Mouse (Mus musculus): ENCODE measurements around the gene Slc22a17. TPM values are rescaled to one million over a fixed set of nuclear protein-coding genes. Genes with fewer than 3 reads are reported as not detected.

Slc22a17 gene
- polyA plus RNA-seq, 1 experiment, result 29.0 TPM

DNA sequence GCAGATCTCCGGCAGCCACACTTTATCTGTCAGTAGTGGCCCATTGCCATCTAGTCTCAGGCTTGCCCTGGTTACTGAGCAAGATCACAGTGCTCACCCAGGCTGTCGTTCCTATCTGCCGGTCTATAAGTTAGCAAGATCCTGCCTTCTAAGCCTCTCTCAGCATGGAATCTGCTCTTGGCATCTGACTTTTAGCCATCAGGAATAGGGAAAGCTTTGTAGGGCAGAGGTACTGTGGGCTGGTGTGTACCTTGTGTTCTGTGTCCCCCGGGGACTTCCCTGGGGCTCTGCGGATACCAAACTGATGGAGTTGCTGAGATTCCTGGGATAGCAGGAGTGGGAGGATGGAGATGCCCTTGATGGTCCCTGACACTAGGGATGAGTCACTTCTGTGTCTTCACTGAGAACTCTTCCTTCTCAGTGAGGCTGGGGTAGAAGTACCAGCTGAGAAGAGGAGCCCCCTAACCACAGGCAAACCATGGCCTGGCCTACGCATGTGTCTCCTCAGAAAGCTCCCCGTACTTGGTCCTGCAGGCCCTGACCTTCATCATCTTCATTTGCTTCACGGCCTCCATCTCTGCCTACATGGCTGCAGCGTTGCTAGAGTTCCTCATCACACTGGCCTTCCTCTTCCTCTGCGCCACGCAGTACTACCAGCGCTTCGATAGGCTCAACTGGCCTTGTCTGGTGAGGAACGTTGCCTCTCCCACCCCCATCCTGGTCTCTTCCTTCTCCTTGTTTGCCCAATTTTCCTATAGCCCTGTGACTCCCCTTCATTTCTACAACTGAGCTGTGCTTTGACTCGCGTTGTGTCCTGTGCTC lies 24.6 kb upstream of the Slc22a17 start:
- H3K9me3 ChIP-seq (replicated peaks; ENCODE audit: control insufficient read depth, insufficient read depth, low read length, poor library complexity, severe bottlenecking), result no peaks in the 10 kb centered on the region
- peaks cover 4% of the 10 kb centered on the region for H3K4me1 ChIP-seq (ENCODE audit: control insufficient read depth, insufficient read depth, low read length)
- no peak overlapping the region for H3K27ac ChIP-seq (ENCODE audit: insufficient read depth, low read length)
- no peaks in the 10 kb centered on the region for H3K27me3 ChIP-seq (ENCODE audit: control insufficient read depth, insufficient read depth, low read length, poor library complexity, severe bottlenecking)
- no peaks in the 10 kb centered on the region for H3K36me3 ChIP-seq (ENCODE audit: control insufficient read depth, insufficient read depth, low read length, poor library complexity, severe bottlenecking)
- TF ChIP-seq CTCF (IDR thresholded peaks at IDR 0.05; ENCODE audit: low read depth, low read length) (no peak), EP300 (IDR thresholded peaks at IDR 0.05; ENCODE audit: insufficient read depth, low read depth, low read length) (no peak), POLR2A (IDR thresholded peaks at IDR 0.05; ENCODE audit: insufficient read depth, low read length) (no peak)
- H3K9ac ChIP-seq (ENCODE audit: low read depth, poor library complexity, severe bottlenecking), result no peak overlapping the region
- H3K4me3 ChIP-seq (ENCODE audit: low read depth, low read length), result no peak overlapping the region

DNA sequence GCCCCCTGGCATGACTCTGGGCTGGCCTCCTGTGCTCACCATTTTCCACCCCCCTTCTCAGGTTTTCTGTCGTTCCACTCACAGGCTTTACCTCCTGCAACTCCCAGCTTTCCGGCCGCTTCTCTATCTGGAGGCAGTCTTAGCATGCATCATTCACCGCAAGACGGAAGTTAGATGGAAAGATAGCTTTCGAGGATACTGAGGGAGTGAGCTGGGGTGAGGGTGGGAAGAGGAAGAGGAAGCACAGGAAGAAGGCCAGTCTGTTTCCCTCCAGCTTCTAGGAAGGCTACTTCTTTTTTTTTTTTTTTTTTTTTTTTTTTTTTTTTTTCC lies 23.9 kb upstream of the Slc22a17 start:
- Histone ChIP-seq H3K36me3 (ENCODE audit: control insufficient read depth, insufficient read depth, low read length, poor library complexity, severe bottlenecking) (no peaks in the 10 kb centered on the region), H3K27me3 (ENCODE audit: control insufficient read depth, insufficient read depth, low read length, poor library complexity, severe bottlenecking) (no peaks in the 10 kb centered on the region), H3K4me3 (ENCODE audit: low read depth, low read length) (no peak overlapping the region), H3K27ac (ENCODE audit: insufficient read depth, low read length) (no peak overlapping the region), H3K9ac (ENCODE audit: low read depth, poor library complexity, severe bottlenecking) (no peak overlapping the region), H3K4me1 (ENCODE audit: control insufficient read depth, insufficient read depth, low read length) (peaks cover 6% of the 10 kb centered on the region), H3K9me3 (replicated peaks; ENCODE audit: control insufficient read depth, insufficient read depth, low read length, poor library complexity, severe bottlenecking) (no peaks in the 10 kb centered on the region)
- TF ChIP-seq EP300 (IDR thresholded peaks at IDR 0.05; ENCODE audit: insufficient read depth, low read depth, low read length), result no peak
- no peak for TF ChIP-seq POLR2A (IDR thresholded peaks at IDR 0.05; ENCODE audit: insufficient read depth, low read length)
- no peak for TF ChIP-seq CTCF (IDR thresholded peaks at IDR 0.05; ENCODE audit: low read depth, low read length)

DNA sequence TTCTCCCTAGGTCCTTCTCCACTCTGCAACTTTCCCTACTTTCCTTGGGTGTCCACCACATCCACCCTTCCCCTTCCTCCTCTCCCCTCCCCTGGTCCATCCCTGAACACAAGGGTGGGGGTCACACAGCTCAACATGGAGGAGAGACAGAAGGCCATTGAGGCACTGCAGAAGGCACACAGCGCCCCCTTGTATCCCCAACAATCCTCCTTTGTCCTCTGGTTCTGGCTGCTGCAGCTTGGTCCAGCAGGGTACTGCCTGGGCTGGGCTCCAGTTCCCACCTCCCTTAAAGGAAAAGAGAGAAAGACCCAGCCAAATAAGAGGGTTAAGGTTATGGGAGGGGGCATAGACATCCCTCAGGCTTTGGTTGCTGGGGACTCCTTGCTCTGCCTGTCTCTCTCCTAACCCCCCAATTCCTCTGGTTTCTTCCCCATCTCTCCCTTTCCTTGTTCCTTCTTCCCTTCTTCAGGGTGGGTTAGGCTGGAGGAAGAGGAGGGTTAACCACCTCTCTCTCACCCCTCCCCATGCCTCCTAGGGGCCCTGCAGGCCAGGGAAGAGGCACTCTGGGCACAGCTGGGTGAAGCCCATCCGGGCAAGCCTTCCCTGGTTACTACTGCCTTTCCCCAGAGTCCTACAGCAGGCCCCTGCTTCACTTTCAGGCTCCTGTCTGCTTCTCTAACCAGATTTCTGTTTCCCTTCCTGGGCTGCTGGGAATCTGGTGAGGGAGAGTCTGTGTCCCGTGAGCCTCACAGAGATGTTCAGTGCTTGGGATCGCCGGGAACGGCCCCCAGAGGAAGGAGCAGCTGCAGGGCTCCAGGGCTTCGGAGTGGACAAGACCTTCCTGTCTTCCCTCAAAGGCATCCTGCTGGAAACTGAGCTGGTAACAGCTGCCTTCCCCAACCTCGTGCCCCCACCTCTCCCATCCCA lies 23.2 kb upstream of the Slc22a17 start, which contains the start of gene Cmtm5:
Gene Cmtm5, plus strand, starts transcription at position 358 of the 927 bp plus-strand sequence.
- H3K4me1 ChIP-seq (ENCODE audit: control insufficient read depth, insufficient read depth, low read length), result peaks cover 6% of the 10 kb centered on the region
- H3K27ac ChIP-seq (ENCODE audit: insufficient read depth, low read length), result no peak within 1 kb of the TSS
- no peak for TF ChIP-seq EP300 (IDR thresholded peaks at IDR 0.05; ENCODE audit: insufficient read depth, low read depth, low read length)
- no peak for TF ChIP-seq POLR2A (IDR thresholded peaks at IDR 0.05; ENCODE audit: insufficient read depth, low read length)
- TF ChIP-seq CTCF (IDR thresholded peaks at IDR 0.05; ENCODE audit: low read depth, low read length), result peak; percentile 63
- no peaks in the 10 kb centered on the region for H3K27me3 ChIP-seq (ENCODE audit: control insufficient read depth, insufficient read depth, low read length, poor library complexity, severe bottlenecking)
- H3K9me3 ChIP-seq (replicated peaks; ENCODE audit: control insufficient read depth, insufficient read depth, low read length, poor library complexity, severe bottlenecking), result no peaks in the 10 kb centered on the region
- H3K9ac ChIP-seq (ENCODE audit: low read depth, poor library complexity, severe bottlenecking), result peak within 1 kb of the TSS; percentile 32
- H3K36me3 ChIP-seq (ENCODE audit: control insufficient read depth, insufficient read depth, low read length, poor library complexity, severe bottlenecking), result no peaks in the 10 kb centered on the region
- peak within 1 kb of the TSS; percentile 42 for H3K4me3 ChIP-seq (ENCODE audit: low read depth, low read length)

DNA sequence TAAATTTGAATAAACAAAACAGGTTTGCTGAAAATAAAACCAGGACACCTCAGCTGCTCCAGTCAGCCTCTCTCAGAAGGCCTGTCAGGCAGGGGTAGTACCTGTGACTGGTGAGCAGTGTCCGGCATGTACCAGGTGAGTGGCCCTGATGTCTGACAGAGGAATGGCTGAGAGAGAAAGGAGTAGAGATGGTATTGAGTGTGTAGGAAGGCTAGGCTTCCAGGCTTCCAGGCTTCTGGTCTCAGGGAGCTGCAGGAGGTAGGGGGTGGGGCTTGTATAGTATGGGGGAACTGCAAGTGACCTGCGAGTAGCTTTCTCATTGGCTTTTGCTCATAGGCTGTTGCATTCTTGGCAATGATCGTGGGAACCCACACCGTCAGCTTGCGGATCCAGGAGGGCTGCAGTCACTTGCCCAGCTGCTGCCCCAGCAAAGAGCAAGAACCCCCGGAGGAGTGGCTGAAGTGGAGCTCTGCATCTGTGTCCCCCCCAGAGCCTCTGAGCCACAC lies 19.8 kb upstream of the Slc22a17 start, which contains the start of gene Il25:
Gene Il25, plus strand, starts transcription at position 51 of the 506 bp plus-strand sequence.
- no peak for TF ChIP-seq EP300 (IDR thresholded peaks at IDR 0.05; ENCODE audit: insufficient read depth, low read depth, low read length)
- no peak for TF ChIP-seq CTCF (IDR thresholded peaks at IDR 0.05; ENCODE audit: low read depth, low read length)
- TF ChIP-seq POLR2A (IDR thresholded peaks at IDR 0.05; ENCODE audit: insufficient read depth, low read length), result no peak
- H3K4me1 ChIP-seq (ENCODE audit: control insufficient read depth, insufficient read depth, low read length), result peaks cover 11% of the 10 kb centered on the region
- H3K27ac ChIP-seq (ENCODE audit: insufficient read depth, low read length), result no peak within 1 kb of the TSS
- no peaks in the 10 kb centered on the region for H3K36me3 ChIP-seq (ENCODE audit: control insufficient read depth, insufficient read depth, low read length, poor library complexity, severe bottlenecking)
- no peak within 1 kb of the TSS for H3K4me3 ChIP-seq (ENCODE audit: low read depth, low read length)
- no peaks in the 10 kb centered on the region for H3K9me3 ChIP-seq (replicated peaks; ENCODE audit: control insufficient read depth, insufficient read depth, low read length, poor library complexity, severe bottlenecking)
- no peak within 1 kb of the TSS for H3K9ac ChIP-seq (ENCODE audit: low read depth, poor library complexity, severe bottlenecking)
- no peaks in the 10 kb centered on the region for H3K27me3 ChIP-seq (ENCODE audit: control insufficient read depth, insufficient read depth, low read length, poor library complexity, severe bottlenecking)

DNA sequence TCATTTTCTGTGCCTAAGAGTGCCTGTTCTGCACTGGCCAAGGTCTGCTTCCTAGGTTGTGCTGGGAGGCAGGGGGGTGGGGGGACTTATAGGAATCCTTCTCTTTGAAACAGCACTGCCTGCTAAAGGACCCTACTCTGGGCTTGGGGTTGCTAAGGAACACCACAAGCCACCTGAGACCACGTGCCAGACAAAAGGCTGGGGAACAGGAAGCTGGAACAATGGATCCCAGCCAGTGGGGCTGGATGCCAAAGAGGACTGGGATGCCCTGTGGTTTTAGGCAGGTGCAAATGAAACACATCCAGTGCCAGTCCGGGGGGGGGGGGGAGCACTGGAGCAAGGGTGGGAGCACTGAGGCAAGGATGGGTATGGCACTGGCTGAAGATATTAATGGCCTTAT lies 17.5 kb upstream of the Slc22a17 start:
- Histone ChIP-seq H3K27me3 (ENCODE audit: control insufficient read depth, insufficient read depth, low read length, poor library complexity, severe bottlenecking) (no peaks in the 10 kb centered on the region), H3K4me3 (ENCODE audit: low read depth, low read length) (no peak overlapping the region), H3K36me3 (ENCODE audit: control insufficient read depth, insufficient read depth, low read length, poor library complexity, severe bottlenecking) (no peaks in the 10 kb centered on the region), H3K27ac (ENCODE audit: insufficient read depth, low read length) (peak overlapping the region; percentile 80), H3K4me1 (ENCODE audit: control insufficient read depth, insufficient read depth, low read length) (peaks cover 14% of the 10 kb centered on the region), H3K9ac (ENCODE audit: low read depth, poor library complexity, severe bottlenecking) (peak overlapping the region; percentile 64), H3K9me3 (replicated peaks; ENCODE audit: control insufficient read depth, insufficient read depth, low read length, poor library complexity, severe bottlenecking) (no peaks in the 10 kb centered on the region)
- TF ChIP-seq CTCF (IDR thresholded peaks at IDR 0.05; ENCODE audit: low read depth, low read length) (no peak), POLR2A (IDR thresholded peaks at IDR 0.05; ENCODE audit: insufficient read depth, low read length) (no peak), EP300 (IDR thresholded peaks at IDR 0.05; ENCODE audit: insufficient read depth, low read depth, low read length) (peak; percentile 75)

Measured in ES-Bruce4 (cell line).